Mouse (Mus musculus) fat pad, adult 2 months (tissue): ENCODE results near the gene Plch1.

Source experiments
- DNase-seq: peaks from one replicate; pipeline ENCODE4 v3.0.0-alpha.2; 2011; ENCODE audit warnings: low read depth, low spot score; ENCODE audit errors: extremely low read depth

Plch1 gene

DNA sequence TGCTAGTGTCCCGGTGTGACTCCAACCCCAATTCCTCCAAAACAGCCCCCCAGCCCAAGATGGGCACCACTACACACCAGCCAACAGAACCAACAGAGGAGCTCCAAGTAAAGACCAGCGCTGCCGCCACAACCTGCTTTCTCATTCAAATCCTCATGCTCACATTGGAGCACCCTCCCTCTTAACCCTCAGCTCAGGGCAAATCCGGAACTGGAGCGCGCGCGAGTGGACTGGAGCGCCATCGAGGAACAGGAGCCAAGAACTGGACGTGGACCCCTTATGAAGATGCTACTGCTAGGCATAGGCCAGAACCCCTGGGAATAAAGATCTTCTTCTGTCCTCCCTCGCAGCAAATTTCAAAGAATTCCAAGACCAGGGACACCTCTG, at the start of gene Plch1:
Gene Plch1 (minus strand): TSS at position 164 of the 387 bp plus-strand sequence.
- no peak for DNase-seq

DNA sequence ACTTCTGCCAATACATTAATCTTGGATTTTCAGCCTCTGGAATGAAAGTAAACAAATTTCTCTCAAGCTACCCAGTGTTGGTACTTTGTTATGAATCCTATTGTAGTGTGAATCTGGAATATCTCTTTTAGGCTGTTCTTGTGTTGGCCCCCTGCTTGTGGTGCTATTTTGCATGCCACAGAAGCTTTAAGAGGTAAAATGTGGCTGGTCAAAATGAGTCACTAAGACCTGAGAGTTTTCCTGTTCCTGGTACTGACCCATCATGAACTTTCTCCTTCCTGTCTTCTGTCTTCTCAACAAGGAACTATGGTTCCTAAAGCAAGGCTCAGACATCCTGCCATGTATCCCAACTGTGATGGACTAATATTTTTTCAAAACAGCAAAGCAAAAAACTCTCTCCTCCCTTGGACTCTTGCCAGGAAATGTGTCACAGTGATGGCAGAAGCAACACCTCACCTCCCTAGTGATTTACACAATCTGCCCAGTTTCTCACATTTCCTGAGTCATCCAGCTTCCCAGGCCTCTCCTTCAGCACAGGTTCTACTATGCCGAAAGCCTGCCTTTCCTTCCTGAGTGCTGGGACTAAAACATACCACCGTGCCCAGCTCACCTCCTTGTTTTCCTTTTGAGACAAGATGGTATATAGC, 42.1 kb upstream of the Plch1 start:
- DNase-seq: no peak

DNA sequence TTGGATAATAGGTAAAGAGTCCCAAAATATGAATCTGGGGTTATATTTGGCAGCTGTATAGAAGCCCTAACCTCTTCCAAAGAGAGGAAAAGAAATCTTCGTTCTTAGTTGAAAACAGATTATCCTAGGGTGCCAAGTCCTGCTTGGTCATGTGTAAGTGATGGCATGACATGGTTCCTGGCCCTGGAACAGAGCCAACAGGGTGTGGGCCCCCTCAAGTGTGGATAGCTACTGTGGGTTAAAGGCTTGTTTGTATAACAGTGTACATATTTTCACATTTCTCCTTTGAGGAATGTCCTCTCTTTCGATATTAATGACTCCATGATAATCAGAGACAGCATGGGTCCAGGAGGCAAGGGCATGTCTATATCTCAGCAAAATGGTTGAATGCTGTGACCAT, 39.7 kb upstream of the Plch1 start:
- no peak for DNase-seq

DNA sequence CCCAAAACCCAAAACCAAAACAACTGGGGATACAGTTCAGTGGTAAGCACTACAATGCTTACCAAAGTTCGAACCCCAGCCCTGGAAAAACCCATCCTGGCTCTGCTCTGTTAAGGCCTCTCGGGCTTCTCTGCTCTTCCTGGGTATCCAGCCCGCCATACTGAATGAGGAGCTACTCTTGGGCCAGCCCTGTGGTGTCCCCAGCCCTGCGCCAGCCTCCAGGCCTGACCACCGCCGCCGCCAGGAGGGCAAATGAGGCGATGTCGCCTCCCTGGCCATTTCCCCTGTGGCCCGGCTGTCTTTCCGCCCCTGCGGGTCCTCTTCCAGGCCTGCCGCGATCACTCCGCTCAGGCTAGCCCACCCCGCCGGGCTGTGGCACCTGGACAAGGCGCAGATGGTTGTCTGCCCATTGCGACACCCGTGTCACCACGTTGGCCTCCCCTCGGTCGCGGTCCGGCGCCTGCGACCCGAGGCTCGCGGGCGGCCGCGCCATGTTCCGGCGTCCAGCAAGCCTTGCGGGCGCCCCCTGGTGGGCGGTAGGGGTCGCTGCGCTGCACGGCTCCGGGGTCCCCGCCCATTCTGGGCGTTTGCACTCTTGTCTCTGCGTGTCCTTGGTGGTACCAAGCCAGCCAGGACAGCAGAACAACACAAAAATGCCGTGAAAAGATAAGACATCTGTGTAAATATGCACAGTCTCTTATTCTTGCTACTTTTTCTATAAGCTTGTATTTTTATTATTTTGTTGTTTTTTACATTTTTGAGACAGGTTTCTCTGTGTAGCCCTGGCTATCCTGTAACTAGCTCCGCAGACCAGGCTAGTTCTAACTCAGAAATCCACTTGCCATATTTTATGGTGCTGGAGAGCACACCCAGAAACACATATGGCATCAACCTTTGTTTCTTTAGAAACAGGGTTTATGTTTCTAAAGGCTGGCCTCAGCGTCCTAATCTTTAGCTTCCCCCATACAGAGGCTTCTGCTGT, 29.9 kb upstream of the Plch1 start, which contains the start of gene E130311K13Rik:
Gene E130311K13Rik (minus strand): TSS at position 595 of the 982 bp plus-strand sequence.
- DNase-seq: no peak

DNA sequence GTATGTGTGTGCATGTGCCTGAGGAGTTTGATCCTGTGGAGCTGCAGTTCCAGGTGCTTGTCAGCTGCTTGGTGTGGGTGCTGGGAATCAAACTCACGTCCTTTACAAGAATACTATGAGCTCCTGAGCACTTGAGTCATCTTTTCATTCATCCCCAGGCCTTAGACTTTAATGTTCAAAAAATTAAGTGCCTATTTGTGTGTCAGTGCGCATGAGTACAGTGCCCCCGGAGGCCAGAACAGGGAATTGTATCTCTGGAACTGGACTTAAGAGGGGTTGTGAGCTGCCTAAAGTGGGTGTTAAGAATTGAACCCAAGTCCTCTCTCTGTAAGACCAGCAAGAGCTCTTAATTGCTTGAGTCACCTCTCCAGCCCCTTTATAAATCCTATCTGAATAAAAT, 20.4 kb upstream of the Plch1 start:
- DNase-seq: no peak

DNA sequence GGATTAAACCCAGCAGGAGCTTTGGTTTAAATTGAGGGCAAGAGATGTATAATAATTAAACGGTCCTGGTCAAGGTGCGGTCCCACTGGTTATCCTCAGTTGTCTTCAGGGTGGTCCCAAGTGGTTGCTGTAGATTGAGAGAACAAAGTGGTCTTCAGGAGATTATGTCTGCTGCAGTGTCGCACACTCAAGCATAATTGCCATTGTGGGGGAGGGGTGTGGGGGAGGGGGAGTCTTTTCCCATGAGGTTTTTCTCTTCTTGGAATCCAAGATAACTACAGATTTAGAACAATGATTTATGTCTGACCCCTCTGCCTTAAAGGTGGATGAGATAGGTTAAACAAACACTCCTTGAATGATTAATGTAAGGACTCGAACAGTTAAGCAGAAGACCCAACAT, 11.0 kb upstream of the Plch1 start:
- DNase-seq: no peak

DNA sequence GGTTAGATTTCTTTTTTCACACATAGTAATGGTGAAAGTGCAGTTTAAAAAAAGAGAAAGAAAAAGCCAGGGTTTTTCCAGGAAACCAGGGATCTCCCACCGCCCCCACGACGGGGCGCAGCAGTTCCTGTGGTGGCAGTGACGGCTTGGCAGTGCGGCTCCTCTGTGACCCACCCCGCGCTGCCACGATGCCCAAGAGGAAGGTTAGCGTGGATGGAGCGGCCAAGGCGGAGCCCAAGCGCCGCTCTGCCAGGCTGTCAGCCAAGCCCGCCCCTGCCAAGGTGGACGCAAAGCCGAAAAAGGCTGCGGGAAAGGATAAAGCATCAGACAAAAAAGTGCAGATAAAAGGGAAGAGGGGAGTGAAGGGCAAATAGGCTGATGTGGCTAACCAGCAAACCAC, 6.0 kb upstream of the Plch1 start:
- DNase-seq: no peak

DNA sequence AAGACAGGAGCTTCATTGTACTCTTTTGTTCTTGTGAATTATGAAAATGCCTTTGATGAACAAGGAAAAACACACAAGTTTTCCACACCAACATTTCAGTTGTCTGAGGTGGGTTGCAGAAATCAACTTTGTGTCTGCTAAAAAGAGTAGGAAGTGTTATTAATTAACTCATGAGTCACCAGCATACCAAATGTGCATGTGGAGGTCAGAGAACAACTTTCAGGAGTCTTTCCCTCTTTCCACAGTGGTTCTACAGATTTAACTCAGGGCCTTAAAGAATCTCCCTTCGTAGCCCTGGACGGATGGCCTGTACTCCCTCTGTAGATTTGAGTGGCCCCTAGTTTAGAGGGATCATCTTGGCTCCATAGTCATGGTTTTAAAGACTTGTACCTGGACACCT, 4.9 kb upstream of the Plch1 start:
- no peak for DNase-seq

DNA sequence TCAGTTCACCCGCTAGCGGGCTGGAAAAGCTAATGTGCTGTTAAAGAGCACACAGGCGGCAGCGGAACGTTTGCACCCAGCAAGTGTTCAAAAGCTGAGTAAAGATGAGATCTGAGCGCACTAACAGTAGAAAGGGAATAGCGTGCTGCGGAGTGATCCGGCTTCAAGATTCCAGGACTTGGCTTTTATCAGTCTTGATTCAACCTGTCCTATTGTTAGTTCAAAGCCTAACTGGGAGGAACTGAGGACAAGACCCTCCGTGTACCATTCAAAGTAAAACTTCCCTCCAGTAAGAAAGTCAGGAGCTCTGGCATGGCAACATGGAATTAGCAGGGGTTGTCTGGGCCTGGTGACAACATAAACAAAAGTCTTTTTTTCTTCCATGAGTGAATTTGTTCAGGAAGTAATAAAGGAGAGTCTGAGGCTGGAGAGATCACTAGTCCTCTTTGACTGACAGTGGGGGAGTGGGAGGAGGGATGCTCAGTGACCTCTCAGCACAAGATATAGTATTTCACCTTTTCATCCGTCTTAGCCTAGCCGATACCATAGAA, 824 bp upstream of the Plch1 start:
- no peak for DNase-seq

DNA sequence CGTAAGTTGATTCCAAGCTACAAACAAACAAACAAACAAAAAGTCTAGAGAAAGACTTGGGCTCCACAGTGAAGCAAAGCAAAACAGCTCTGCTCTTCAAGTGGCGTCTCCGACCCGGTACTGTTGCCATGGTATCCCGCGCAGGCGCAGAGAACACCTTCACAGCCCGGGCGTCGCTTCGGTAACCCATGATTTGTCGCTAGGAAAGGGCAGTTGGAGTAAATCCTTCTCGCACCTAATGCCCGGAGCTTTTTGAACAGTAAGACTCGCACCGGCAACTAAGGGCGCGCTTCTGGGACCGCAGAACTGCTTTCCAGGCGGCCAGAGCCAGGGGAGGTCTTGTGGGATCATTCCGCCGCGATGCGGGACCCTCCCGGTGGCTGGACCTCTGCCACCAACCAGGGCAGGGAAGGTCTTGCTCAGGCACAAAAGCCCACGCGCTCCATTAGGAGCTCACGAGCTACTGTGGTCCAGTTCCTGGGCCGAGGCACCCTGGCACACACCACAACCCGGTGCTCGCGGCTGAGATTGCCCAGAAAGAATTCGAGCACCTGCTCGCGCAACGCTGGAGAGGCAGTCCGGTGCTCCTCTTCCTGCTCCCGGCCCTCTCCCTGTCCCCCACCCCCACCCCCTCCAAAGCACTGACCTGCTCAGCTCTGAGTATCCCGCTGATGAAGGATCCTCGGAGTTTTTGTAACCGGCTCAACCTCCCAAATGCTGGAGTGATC, 527 bp downstream of the Plch1 start:
- no peak for DNase-seq

DNA sequence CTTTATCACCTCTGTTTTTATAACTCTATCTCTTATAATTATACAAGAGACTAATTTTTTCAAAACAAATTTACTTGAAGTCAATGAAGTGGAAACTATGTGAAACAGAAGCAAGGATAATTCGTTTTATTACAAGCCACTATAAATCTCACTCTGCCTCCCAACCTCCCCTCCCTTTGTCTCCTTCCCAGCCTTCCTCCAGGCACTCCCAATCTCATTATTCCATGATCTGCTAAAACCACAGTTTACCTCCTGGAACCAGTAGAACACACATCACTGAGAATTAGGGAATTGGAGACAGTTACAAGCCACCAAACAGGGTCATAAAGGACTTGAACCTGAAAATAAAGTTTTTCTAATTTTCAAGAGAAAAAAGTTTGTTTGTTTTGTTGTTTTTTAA, 2.1 kb downstream of the Plch1 start:
- DNase-seq: no peak

DNA sequence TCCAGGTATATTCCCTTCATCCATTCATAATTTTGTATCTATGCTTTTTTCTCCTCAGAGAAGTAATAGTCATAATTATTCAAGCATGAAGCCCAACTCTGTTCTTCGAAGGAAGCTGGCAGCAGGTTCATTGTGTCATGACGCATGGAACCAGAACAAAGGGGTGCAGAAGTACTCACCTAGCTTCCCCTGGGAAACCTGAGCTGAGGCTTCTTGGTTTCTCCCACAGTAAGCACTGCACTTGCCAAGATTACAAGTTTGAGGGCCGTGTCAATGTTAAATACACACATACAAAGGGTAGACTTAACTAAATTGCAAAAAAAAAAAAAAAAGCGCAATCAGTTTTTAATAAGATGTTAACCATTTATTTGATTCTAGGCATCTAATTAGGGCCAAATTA, 3.0 kb downstream of the Plch1 start:
- no peak for DNase-seq

DNA sequence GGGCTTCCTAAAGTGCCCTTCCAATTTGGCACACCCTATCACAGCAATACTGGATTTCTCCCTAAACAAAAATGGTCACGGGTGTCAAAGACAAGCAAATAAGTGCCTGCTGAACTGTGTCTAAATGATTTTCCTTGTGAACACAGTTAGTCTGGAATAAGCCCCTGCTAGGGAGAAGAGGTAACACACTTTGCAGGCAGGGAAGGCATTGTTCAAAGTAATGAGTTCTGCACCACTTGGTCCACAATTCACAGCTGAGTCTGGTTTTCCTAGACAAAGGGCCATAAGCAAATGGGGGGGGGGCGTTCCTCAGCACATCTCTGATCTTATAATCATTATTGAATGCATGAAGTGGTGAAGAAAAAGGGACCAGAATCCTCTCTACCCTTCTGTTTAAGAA, 3.5 kb downstream of the Plch1 start:
- no peak for DNase-seq

DNA sequence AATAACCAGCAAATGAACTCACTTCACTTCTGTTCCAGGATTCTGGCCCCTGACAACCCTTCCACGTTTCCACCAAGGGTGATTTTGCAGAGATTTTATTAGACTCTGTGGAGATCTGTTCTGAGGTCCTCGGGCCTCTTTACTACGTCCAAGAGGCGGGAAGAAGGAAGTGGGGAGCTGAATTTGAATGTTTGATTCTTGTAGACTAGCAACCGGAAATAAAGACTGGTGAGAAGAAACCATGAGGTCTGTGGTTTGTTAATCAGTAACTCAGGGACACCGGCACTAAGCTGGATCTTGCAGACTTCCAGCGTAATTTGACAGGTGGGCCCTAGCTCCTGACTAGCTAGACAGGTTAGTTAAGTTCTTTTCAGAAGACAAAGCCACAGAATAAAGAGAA, 5.6 kb downstream of the Plch1 start:
- no peak for DNase-seq

DNA sequence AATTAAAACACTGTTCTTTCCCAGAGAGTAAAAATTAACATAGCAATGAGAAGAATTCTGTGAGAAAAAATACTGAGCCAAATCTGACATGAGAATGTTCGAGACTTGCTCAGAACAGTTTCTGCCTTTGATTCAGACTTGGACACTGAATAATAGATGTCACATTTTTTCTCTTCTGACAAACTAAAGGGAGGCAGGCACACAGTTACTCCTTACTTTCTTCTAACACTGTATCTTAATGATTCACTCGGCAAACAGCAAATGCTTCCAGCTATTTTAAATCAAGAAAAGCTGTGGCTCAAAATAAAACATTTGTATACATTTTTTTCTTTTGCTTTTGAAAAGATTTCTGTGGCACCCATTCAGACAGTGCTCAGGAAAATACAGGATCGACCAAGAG, 7.1 kb downstream of the Plch1 start:
- DNase-seq: no peak

DNA sequence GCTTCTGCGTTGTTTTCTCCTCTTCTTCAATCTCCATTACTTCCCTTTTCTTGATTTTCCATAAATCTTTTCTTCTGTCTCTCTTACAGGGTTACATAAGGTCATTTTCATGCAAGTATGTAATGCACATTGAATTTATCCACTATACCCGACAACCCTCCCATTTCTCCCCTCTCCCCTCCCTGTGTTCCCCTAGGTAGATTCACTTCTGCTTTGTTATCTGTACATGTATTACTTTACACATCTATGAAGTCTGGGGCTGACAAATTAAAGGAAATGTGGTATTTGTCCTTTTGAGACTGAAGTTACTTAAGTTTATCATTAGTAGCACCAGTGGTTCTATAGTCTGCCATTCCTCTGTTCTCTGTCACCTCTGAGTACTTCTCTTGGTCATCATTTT, 18.2 kb downstream of the Plch1 start:
- no peak for DNase-seq

DNA sequence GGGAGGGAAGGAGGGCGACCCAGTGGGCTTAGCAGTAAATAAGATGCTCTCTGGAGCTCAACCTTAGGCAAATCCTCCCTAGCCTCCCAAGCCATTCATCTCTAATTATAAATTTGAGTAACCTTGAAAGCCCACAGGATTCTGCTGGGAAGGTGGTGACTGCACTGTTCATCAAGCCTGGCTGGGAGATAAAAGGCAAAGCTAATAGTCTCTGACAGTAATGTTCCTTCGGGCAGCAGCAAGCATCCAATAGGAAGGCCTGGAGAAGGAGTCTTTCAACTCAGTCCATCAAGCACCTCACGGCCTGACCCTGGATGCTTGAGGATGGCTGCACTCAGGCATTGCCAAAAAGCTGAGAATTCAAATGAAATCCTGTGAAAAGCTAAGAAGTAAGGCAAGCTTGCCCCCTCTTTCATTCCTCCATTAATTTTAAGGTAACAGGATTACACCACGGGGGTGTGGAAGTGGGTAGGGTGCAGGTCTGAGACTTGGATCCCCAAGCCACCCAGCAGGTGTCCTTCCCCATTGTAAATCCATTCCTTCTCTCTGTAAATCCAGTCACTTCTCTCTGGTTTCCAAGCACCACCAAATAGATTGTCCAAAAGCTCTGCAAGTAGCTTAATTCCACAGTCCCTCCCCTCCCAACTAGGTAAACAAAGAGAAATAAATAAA, 20.1 kb downstream of the Plch1 start:
- no peak for DNase-seq

DNA sequence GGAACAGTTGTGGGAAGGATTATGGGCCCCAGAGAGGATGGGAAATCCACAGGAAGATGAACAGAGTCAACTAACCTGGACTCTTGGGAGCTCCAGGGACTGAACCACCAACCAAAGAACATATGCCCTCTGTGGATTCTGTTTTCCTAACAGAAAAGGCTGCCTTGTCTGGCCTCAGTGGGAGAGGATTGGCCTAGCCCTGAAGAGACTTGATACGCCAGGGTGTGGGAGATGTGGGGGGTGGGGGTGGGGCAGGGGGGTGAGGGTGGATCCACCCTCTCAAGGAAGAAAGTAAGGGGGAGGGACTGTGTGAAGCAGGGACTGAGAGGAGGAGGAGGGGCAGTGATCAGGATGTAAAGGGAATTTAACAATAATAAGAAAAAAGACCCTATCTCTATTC, 26.5 kb downstream of the Plch1 start:
- no peak for DNase-seq

DNA sequence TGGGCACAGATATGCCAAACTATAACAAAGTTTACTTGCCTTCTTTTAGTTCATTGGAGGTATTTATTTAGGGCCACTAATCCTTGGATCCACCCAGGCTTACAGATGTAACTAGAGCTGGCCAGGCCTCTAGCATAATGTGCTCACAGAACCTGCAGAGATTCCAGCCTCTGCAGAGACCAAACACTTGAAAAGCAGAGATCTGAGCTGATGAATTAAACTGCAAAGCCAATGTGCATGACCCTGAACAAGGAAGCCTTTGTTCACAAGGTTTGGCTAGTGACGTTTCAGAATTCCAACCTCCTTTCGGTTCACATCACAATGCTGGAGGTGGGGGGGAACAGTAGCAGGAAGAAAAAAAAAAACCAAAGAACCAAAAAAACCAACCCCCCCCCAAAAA, 28.0 kb downstream of the Plch1 start:
- no peak for DNase-seq

DNA sequence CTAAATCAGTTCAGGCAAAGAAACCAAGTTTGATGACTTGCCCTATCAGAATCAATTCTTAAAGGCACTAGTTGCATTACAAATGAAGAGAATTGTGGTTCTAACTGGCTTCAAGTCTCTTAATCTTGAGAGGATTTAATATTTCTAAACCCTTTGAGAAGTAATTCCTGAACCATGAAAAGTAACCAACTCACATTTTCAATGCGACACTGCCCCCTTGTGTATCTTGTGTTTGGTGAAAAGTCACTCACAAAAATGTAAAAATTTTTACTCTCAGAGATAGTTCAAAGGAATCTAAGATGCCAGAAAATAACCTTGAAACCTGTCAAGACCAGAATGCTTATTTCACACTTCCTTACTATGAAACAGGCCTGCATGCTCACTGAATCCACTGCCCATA, 31.0 kb downstream of the Plch1 start:
- no peak for DNase-seq

DNA sequence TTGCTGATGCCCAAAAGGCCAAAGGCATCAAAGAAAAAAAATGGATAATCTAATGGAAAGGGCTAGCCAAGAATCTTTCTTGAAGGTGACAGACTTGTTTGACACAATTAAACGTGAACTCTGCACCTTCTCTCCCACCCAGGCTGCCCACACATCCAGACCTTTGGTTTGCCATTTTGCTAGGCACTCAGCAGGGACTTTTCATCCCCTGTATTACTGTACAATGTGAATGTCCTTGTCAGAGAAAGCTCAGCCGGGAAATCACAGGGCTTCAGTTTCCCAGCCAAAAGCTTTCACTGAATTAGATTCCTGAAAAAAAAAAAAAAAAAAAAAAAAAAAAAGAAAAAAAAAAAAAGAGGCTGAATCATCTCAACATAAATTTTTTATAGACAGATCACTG, 34.2 kb downstream of the Plch1 start:
- DNase-seq: no peak
